Mouse (Mus musculus) CD8-positive naive resting alpha-beta T cell, adult 2 months (primary cell): ENCODE data around the gene Btla.
A peak's percentile ranks its signal among the peaks of the same experiment; 100 is the strongest.

Experiments
- DNase-seq, 2 experiments: peaks; one replicate each; pipeline ENCODE4 v3.0.0; 2022; ENCODE audit warnings: low read depth in 2 of 2, low spot score in 2 of 2

The Btla gene

GRCm38 (mm10) chr16:45223648-45224388 lies at the start of gene Btla:
Gene Btla (plus strand): TSS chr16:45224315.
- DNase-seq = peak; percentile 37 to 48

DNA sequence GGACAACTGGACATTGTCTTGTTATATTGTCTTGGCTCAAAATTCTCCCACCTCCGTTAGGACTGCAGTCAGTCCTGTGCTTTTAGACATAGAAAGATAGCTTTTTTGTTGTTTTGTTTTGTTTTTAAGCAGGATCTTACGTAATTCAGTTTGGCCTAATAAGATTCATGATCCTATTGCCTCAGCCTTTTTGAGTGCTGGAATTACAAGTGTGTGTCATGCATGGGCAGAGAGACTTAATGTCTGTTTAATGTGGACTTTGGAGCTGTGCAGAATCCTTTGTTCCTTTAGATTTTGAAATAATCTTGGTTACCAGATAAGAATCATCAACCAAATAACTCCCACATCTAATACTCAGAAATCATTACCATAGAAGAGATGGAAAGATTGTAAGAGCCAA lies 45.6 kb upstream of the Btla start:
- DNase-seq = no peak

DNA sequence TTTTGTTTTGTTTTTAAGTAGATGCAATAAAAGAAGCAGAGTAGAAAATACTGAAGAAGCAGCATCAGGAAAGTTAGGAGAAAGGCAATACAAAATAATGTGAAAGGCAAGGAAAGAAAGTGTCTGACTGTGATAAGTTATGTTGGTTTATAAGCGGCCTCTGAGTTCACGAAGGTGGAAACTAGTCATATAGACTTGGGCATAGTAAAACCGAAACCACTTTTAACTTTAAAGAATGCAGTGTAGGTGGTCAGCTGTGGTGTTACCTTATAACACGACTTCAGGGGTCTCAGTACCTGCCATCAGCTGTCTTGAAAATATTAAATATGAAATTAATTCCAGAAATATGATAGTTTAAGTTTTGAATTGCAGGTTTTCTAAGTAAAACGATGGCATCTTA lies 42.3 kb upstream of the Btla start:
- DNase-seq = no peak

DNA sequence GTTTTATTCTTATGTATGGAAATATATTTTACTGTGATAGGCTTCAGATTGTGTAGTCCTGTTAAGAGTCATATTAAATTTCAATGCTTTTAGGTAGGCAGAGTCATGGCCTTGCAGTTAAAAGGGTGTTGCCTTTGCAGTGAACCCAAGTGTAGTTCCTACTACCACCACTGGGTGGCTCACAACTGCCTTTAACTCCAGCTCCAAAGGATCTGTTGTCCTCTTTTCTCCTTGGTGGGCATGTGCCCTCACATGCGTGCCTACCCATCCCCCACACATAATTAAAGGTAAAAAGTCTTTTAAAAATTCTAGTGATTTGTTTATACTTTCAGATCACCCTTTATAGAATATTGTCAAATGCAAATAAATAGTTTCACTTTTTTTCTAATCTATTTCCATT lies 31.5 kb upstream of the Btla start:
- peak; percentile 53 to 67 for DNase-seq

- peak; percentile 58 to 70 for DNase-seq
Observed at GRCm38 (mm10) chr16:45196816-45197215, 27.3 kb upstream of the Btla start.

- DNase-seq = no peak
Observed at GRCm38 (mm10) chr16:45201395-45201794, 22.7 kb upstream of the Btla start.

- DNase-seq = no peak
Observed at GRCm38 (mm10) chr16:45204438-45204837, 19.7 kb upstream of the Btla start.

DNA sequence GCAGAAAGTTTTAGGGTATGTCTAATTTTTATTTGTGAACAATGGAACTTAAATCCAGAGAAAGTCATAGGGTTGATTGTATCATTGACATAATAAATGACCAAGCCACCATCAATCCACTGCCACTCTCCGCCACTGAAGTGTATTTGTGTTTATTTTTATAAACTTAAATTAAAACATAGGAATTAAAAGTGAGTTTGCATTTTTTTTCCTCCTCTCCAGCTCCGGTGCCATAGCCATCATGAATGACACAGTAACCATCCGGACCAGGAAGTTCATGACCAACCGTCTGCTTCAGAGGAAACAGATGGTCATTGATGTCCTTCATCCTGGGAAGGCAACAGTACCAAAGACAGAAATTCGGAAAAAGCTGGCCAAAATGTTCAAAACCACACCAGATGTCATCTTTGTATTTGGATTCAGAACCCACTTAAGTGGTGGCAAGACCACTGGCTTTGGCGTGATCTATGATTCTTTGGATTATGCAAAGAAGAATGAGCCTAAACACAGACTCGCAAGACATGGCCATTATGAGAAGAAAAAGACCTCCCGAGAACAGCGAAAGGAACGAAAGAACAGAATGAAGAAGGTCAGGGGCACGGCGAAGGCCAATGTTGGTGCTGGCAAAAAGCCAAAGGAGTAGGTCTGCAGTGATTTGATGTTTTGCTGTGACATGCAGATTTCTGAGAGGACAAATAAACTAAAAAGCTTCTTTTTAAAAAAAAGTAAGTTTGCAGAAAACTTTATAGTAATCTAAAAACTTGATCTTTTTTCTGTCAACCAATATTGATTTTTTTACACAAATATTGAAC lies 19.1 kb upstream of the Btla start:
- no peak for DNase-seq

- no peak for DNase-seq
Observed at GRCm38 (mm10) chr16:45222016-45222415, 2.1 kb upstream of the Btla start.

DNA sequence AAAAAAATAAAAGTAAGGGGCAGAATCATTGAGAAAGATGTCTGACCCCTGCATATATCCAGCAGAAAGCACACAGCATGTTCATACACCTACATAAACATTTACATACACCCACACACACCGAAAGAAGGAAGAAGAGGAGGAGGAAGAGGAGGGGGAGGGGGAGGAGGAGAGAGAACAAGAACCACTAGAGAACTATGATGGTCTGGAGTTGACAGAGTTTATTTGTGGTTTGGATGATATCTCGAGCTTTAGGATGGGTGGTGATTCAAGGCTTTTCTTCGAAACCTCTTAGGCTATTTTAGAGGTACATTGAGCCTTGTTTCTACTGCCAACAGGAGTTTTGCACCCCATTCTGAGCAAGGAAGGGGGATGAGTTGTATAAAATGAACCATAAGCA lies 1.3 kb upstream of the Btla start:
- peak in 1 of 2 experiments; percentile 2 for DNase-seq

DNA sequence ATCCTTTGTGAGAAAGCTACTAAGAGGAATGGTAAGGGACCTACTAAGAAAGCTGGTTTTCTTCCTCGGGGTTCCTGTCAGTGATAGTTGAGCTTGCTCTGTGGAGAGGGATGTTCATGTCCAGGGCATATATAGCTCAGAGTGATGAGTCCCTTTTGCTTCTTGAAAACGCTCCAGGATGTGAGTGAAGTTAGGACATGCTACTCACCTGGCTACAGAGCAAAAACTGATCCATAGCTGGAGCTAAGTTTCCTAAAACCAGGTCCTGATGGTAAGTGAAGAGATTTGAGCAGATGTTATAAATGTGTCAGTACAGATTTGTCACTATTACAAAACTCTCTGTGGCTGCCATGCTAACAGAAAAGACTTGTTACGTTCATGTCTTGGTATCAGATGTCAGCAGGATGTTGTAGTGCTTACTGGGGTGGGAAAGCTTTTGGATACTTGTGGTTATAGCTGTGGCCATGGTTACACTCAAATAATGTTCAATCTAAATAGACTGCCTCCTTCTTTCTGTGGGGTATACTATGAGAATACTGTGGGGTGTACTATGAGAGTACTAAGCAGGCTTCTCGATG lies 405 bp downstream of the Btla start:
- DNase-seq = peak; percentile 34 to 46

- no peak for DNase-seq
Observed at GRCm38 (mm10) chr16:45227002-45227401, 2.9 kb downstream of the Btla start.

- no peak for DNase-seq
Observed at GRCm38 (mm10) chr16:45231296-45231695, 7.2 kb downstream of the Btla start.

DNA sequence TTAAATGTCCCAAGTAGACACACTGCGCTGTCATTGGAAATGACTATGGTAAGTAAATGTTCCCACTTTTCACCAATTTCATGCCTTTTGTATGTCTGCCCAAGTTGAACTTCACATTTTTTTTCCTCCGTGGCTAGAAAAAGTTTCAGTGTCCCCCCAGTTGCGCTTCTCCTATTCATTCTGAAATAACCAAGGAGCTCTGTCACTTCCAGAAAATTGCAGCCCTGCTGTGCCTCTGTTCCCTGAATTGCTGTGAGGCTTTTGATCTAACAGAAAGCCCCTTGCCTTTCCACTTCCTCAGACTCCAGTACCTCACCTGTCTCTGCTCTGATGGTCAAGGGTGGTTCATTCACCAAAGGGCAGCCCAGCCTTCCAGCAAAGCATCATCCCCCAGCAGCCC lies 8.9 kb downstream of the Btla start:
- DNase-seq = no peak

- no peak for DNase-seq
Observed at GRCm38 (mm10) chr16:45242700-45243099, 18.6 kb downstream of the Btla start.

DNA sequence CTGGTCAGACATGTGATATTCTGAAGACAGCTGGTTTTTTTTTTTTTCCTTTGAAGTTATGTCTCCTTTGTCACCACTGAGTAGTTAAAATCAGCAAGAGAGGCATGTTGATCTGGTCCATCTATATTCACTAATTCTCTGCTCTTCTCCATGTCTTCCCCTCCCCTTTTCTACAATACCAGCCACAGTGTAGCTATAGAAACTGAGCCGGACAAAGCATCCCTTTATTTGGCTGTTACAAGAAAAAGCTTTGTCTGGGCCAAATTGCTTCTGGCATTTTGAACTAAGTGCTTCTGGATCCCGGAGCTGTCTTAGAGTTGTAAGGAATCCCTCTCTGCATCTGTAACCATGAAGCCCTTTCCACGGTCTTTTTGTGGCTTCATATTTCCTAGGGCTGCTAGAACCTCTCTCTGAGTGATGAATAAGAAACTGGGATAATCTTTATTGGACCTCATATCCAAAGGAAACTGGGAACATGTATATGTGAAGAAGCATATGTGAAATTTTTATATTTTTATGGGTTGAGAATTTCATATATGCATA lies 20.9 kb downstream of the Btla start:
- no peak for DNase-seq

GRCm38 (mm10) chr16:45249761-45250160 lies 25.6 kb downstream of the Btla start:
- no peak for DNase-seq

DNA sequence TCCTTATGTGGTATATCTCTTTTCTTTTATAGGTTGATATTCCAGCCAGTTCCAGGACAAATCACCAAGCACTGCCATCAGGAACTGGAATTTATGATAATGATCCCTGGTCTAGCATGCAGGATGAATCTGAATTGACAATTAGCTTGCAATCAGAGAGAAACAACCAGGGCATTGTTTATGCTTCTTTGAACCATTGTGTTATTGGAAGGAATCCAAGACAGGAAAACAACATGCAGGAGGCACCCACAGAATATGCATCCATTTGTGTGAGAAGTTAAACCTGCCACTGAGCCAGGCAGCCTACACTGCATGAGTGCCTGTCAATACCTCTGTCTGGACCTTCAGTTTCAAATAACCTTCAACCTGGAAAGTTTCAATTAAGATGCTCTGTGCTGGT lies 26.2 kb downstream of the Btla start:
- no peak for DNase-seq

- DNase-seq = no peak
Observed at GRCm38 (mm10) chr16:45251773-45252413, 27.8 kb downstream of the Btla start.

GRCm38 (mm10) chr16:45255183-45255861 lies 31.2 kb downstream of the Btla start:
- no peak for DNase-seq

GRCm38 (mm10) chr16:45256895-45257294 lies 32.8 kb downstream of the Btla start:
- DNase-seq = no peak
